Mouse (Mus musculus) lung, adult 2 months (tissue): Measurements from ENCODE around the gene Spcs2.

Experiments used
- CTCF ChIP-seq: fragments of 200-500 bp; IDR thresholded peaks from 2 replicates; pipeline ENCODE4 v1.5.1; 2011; ENCODE audit warnings: mild to moderate bottlenecking, low read length, control low read depth; ENCODE audit not compliant: insufficient read depth
- POLR2A ChIP-seq: fragments of 200-500 bp; IDR thresholded peaks from 2 replicates; pipeline ENCODE4 v1.6.1; 2011; ENCODE audit warnings: low read depth, mild to moderate bottlenecking, control low read depth, low read length, borderline replicate concordance; ENCODE audit errors: extremely low read depth

GRCm38 (mm10) chr7:99822426-99822825 lies 40.8 kb downstream of the Spcs2 start:
- TF ChIP-seq CTCF (no peak), POLR2A (no peak)
